Mouse (Mus musculus) embryonic facial prominence, embryonic 12.5 days (tissue): ENCODE measurements at regions not wholly inside any gene's neighbourhood (a gene's known extent, or its start where the extent isn't known, plus 50 kb on each side); places are given as distances from the start of the nearest gene placed in this dataset.

Experiments used
- ATAC-seq: fragments of 200-750 bp; cut with Nextera tagmentation; 2 replicates; pipeline ENCODE4 v1.8.0; 2017; ENCODE audit not compliant: insufficient number of reproducible peaks, insufficient read depth, low FRiP score, low TSS enrichment
- H3K27ac ChIP-seq: fragments of 300-500 bp; sonication (generic); 2 replicates; pipeline ENCODE4 v1.5.1; 2016; ENCODE audit warnings: mild to moderate bottlenecking
- H3K27me3 ChIP-seq: fragments of 300-500 bp; sonication (generic); 2 replicates; pipeline ENCODE4 v1.6.1; 2016; ENCODE audit warnings: mild to moderate bottlenecking, moderate library complexity
- H3K36me3 ChIP-seq: fragments of 300-500 bp; sonication (generic); 2 replicates; pipeline ENCODE4 v1.6.1; 2016; ENCODE audit warnings: mild to moderate bottlenecking
- H3K4me1 ChIP-seq: fragments of 300-500 bp; sonication (generic); 2 replicates; pipeline ENCODE4 v1.6.1; 2016
- H3K4me2 ChIP-seq: fragments of 300-500 bp; sonication (generic); replicated peaks from 2 replicates; pipeline ENCODE4 v1.6.1; 2016; ENCODE audit warnings: mild to moderate bottlenecking, moderate library complexity
- H3K4me3 ChIP-seq: fragments of 300-500 bp; sonication (generic); 2 replicates; pipeline ENCODE4 v1.5.1; 2016; ENCODE audit warnings: mild to moderate bottlenecking
- H3K9ac ChIP-seq: fragments of 300-500 bp; sonication (generic); 2 replicates; pipeline ENCODE4 v1.6.1; 2016; ENCODE audit warnings: mild to moderate bottlenecking, moderate library complexity
- H3K9me3 ChIP-seq: fragments of 300-500 bp; sonication (generic); 2 replicates; pipeline ENCODE4 v1.6.1; 2016; ENCODE audit warnings: mild to moderate bottlenecking, moderate library complexity
- WGBS: fragments of 180-500 bp; shearing (Covaris S2); methylation state at CpG from one replicate; pipeline ENCODE4 v1.1.7; 2016; 5-methylcytosine and 5-hydroxymethylcytosine counted together

DNA sequence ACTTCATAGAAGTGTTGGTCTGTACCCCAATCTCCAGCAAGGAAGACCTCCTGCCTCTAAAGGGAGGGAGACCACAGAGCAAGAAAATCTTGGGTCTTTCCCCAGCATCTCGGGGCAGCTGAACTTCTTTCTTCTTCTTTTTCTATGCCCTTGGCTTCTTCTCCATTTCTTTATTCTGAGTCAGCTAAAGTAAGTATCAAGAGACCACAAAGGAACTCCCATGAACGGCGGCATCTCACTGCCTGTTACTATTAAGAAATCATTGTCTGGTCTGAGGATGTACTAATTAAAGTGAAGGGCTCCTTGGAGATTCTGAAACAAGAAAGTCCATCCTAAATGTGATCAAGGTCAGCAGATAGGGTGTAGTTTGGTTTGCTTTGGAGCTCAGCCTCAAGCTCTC, 64.1 kb upstream of the Tbl1x start:
- Histone ChIP-seq H3K4me1 (no peaks in the 10 kb centered on the region), H3K4me3 (no peak overlapping the region), H3K4me2 (no peak overlapping the region), H3K9ac (no peak overlapping the region), H3K36me3 (no peaks in the 10 kb centered on the region), H3K27me3 (no peaks in the 10 kb centered on the region), H3K9me3 (no peaks in the 10 kb centered on the region), H3K27ac (no peak overlapping the region)
- no peak for ATAC-seq
- 88% methylated on average over 3 of the region's 3 CpGs for WGBS

GRCm38 (mm10) chrX:77451977-77452675, 58.7 kb upstream of the Tbl1x start:
- Histone ChIP-seq H3K4me1 (no peaks in the 10 kb centered on the region), H3K4me2 (no peak overlapping the region), H3K27ac (no peak overlapping the region), H3K9me3 (no peaks in the 10 kb centered on the region), H3K4me3 (no peak overlapping the region), H3K27me3 (no peaks in the 10 kb centered on the region), H3K36me3 (no peaks in the 10 kb centered on the region), H3K9ac (no peak overlapping the region)
- 92% methylated on average over 1 of the region's 1 CpGs for WGBS
- no peak for ATAC-seq
